Mouse (Mus musculus) right cerebral cortex, postnatal 14 days (tissue): ENCODE data around the gene Plxnb1.

Experiments
- DNase-seq: peaks from one replicate; pipeline ENCODE4 v3.0.0; 2022

The Plxnb1 gene

GRCm38 (mm10) chr9:109068095-109068735, 27.0 kb upstream of the Plxnb1 start:
- no peak for DNase-seq

DNA sequence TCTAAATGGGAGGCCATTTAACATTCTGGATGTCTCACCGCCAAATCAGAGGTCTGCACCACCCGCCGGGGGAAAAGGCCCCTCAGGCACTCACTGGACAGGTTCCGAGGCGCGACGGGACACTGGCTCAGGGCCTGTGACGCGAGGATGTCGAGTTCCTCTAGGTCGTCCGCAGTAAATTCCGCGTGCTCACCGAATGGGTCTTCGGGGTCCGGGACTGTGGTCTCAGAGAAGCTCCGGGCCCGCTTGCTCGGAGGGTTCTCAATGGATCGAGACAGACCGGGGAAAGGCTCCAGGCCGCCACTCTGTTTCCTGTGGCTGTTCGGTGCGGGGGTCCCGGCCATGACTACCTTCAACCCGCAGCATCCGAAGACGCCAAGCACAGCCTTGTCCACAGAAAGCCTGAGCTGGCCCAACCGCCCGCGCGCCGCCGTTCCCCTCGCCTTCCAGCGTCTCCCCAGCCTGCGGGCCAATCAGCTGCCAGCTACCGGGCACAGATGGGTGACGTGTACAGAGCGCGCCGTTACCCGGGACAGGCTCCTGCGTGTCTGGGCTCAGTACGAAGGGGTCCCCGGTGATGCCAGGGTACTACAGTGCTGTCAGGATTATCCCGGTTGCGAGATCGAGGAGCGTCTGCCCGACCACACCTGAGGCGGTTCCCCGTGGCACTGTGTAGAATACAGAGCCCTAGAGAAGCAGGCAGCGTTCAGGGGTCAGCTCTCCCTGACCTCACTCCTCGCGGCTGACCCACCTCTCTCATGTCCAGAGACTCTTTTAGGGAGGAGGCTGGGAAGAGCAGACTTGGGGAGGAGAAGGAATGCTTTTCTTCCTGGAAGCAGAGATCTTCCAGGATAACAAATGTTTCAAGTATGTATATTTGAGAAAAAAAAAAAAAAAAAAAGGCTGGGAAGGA, 21.3 kb upstream of the Plxnb1 start, which contains the start of gene Atrip:
Atrip (minus strand) TSS at position 464 of the 913 bp plus-strand sequence.
- DNase-seq = peak; percentile 95

DNA sequence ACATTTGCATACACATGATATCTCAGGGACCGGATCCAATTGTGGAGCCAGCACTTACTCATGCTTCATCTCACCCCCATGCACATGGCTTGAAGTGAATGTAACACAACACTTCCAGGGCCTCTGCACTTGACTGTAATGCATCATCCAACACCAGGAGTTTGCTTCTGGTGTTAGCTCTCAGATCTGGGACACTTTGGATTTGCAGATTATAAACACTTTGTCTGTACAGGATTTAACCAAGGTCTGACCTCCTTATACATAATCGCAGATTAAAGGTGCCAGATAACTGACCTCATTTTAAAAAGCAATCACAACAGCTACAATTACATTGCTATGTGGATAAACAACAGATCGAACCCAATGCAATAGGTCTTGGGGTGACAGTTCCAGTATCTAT, 14.7 kb upstream of the Plxnb1 start:
- no peak for DNase-seq

- no peak for DNase-seq
Observed at GRCm38 (mm10) chr9:109081749-109082123, 13.5 kb upstream of the Plxnb1 start.

- peak; percentile 86 for DNase-seq
Observed at GRCm38 (mm10) chr9:109082124-109082800, 12.9 kb upstream of the Plxnb1 start, which contains the start of the genes Ccdc51 and Tma7. Ccdc51 (plus strand) TSS chr9:109082493. Tma7 (minus strand) TSS chr9:109082587.

- no peak for DNase-seq
Observed at GRCm38 (mm10) chr9:109084922-109085321, 10.3 kb upstream of the Plxnb1 start.

DNA sequence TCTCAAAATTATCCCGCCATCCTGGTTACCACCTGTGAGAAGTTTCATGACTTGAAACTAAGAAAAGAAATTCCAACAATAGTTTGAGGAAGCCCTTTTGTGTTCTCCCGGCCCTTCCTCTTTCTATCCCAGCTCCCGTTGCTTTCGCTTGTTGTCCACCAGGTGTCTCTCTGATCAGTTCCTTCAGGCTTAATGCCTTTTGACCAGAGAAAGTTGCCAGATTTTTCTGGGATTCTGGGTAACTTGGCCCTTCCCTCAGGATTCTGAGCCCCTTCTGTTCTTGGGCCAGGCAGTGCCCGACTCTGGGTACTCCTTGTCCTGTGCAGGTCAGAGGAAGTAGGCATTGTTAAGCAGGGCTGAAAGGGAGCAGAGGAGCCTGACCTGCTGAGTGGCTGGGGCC, 7.2 kb upstream of the Plxnb1 start:
- no peak for DNase-seq

GRCm38 (mm10) chr9:109090446-109090845, 4.7 kb upstream of the Plxnb1 start:
- DNase-seq = no peak

DNA sequence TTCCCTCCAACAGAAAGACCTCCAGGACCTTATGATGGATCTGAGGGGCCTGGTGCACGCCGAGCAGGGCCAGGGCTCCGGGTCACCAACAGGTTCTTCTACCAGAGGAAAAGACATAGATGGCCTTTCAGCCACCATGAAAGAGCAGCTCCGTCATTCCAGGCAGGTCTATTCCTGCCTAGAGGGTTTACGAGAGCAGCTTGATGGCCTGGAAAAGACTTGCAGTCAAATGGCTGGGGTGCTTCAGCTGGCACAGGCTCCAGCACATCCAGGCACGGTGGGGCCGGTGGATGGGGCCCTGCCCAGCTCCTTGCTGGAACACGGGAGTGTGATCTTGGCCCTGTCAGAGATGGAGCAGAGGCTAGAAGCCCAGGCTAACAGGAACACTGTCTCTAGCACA, 3.4 kb upstream of the Plxnb1 start:
- DNase-seq = no peak

- DNase-seq = no peak
Observed at GRCm38 (mm10) chr9:109092799-109093198, 2.4 kb upstream of the Plxnb1 start.

DNA sequence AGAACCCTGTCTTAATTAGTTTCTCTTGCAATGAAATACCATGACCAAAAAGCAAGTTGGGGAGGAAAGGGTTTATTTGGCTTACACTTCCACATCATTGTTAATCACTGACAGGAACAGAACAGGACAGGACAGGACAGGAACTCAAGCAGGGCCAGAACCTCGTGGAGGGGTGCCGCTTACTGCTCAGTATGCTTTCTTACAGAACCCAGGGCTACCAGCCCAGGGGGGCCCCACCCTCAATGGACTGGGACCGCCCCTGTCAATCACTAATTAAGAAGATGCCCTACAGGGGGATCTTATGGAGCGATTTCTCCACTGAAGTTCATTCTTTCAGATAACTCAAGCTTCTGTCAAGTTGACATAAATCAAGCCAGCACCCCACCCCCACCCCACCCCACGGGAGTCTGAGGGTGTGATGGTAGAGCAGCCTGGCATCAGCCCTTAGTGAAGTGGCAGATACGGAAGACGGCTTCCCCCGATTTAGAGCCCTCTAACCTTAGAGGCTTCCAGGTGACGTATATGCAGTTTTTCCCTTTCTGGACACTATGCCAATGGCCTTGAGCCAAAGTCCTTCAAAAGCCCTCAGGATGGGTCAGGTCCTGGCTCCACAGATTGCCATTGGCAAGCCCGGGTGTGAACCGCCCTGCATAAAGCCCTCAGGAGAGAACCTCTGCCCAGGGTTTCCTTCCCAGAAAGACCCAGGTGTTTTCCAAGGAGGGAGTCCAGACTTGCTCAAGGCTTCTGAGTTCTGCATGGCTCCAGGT, 1.2 kb upstream of the Plxnb1 start:
- no peak for DNase-seq

GRCm38 (mm10) chr9:109094553-109095136, 544 bp upstream of the Plxnb1 start:
- DNase-seq = no peak

- DNase-seq = no peak
Observed at GRCm38 (mm10) chr9:109096251-109096661, 1.1 kb downstream of the Plxnb1 start.

- DNase-seq = no peak
Observed at GRCm38 (mm10) chr9:109096856-109097255, 1.7 kb downstream of the Plxnb1 start.

DNA sequence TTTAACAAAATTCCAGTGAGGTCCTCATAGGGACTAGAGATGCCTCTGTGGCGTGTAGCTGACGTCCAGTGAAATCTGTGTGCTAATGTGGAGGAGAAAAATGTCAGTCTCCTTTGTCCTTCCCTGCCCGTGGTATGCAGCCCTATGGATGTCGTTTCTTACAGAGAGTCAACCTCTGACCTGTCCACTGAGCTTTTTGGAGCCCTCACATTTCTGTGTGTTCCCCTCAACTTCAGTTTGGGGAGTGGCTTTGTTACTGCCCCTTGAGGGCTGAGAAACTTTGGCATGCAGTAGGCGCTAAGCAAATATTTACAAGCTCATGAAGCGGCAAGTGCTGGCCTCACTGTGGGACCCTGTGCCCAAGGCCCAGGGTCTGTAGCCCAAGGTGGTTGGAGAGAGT, 2.1 kb downstream of the Plxnb1 start:
- no peak for DNase-seq

- peak; percentile 59 for DNase-seq
Observed at GRCm38 (mm10) chr9:109097831-109098230, 2.6 kb downstream of the Plxnb1 start.

GRCm38 (mm10) chr9:109098366-109098765, 3.2 kb downstream of the Plxnb1 start:
- DNase-seq = no peak

GRCm38 (mm10) chr9:109098969-109099368, 3.8 kb downstream of the Plxnb1 start:
- DNase-seq = peak; percentile 63

- DNase-seq = no peak
Observed at GRCm38 (mm10) chr9:109100307-109100928, 5.2 kb downstream of the Plxnb1 start.

DNA sequence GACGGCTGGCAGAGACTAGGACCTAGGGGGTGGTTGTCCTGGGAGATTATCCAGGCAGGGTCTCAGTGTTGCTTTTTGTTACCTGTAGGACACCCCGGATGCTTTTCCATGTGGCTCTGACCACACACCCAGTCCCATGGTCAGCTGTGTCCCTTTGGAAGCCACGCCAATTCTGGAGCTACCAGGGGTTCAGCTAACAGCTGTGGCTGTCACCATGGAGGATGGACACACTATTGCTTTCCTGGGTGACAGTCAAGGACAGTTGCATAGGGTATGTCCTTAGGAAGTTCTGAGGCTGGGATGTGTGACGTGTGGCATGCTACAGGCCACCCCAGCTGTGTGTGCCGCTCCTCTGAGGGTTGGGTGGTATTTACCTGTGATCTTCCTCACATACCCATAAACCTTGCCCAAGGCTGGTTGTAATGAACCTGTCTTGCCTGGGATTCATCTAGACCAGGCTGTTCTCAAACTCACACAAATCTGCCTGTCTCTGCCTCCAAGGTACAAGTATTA, 6.8 kb downstream of the Plxnb1 start:
- no peak for DNase-seq

DNA sequence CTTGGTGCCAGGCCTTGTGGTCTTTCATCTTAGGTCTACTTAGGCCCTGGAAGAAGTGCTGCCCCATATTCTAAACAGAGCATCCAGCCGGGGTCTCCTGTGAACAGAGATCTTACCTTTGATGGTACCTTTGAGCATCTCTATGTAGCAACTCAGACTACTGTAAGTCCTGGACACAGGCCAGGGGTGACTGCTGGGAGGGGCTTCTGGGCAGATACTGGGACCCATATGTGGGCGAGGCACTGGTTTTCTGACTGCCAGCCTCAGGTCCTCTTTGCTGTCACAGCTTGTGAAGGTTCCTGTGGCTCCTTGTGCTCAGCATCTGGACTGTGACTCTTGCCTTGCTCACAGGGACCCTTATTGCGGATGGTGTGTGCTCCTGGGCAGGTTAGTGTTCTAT, 7.4 kb downstream of the Plxnb1 start:
- no peak for DNase-seq

GRCm38 (mm10) chr9:109103250-109103649, 8.1 kb downstream of the Plxnb1 start:
- DNase-seq = no peak
